Mouse (Mus musculus) midbrain, embryonic 12.5 days (tissue): Measurements from ENCODE around the gene Vpreb3. TPM values are rescaled to one million over a fixed set of nuclear protein-coding genes. Genes with fewer than 3 reads are reported as not detected.
"Not testable (repeated sequence)": the region's sequence is repeated elsewhere in the genome, so short reads cannot be mapped to it uniquely, and the experiment has no call there.

Experiments used
- ATAC-seq: fragments of 200-750 bp; cut with Nextera tagmentation; 2 replicates; pipeline ENCODE4 v1.8.0; 2017; ENCODE audit warnings: low read depth, moderate TSS enrichment, moderate library complexity; ENCODE audit not compliant: low FRiP score
- H3K27ac ChIP-seq: fragments of 300-500 bp; sonication (generic); replicated peaks from 2 replicates; pipeline ENCODE4 v1.5.1; 2016; ENCODE audit warnings: mild to moderate bottlenecking
- H3K27me3 ChIP-seq: fragments of 300-500 bp; sonication (generic); 2 replicates; pipeline ENCODE4 v1.6.1; 2016; ENCODE audit warnings: mild to moderate bottlenecking
- H3K36me3 ChIP-seq: fragments of 300-500 bp; sonication (generic); 2 replicates; pipeline ENCODE4 v1.6.1; 2016
- H3K4me1 ChIP-seq: fragments of 300-500 bp; sonication (generic); 2 replicates; pipeline ENCODE4 v1.6.1; 2016
- H3K4me2 ChIP-seq: fragments of 300-500 bp; sonication (generic); replicated peaks from 2 replicates; pipeline ENCODE4 v1.6.1; 2016; ENCODE audit warnings: mild to moderate bottlenecking, moderate library complexity
- H3K4me3 ChIP-seq: fragments of 300-500 bp; sonication (generic); 2 replicates; pipeline ENCODE4 v1.5.1; 2016; ENCODE audit warnings: mild to moderate bottlenecking
- H3K9ac ChIP-seq: fragments of 300-500 bp; sonication (generic); replicated peaks from 2 replicates; pipeline ENCODE4 v1.6.1; 2016; ENCODE audit warnings: mild to moderate bottlenecking, moderate library complexity
- H3K9me3 ChIP-seq: fragments of 300-500 bp; sonication (generic); 2 replicates; pipeline ENCODE4 v1.6.1; 2016; ENCODE audit warnings: mild to moderate bottlenecking
- WGBS: fragments of 180-500 bp; shearing (Covaris S2); methylation state at CpG from one replicate; pipeline ENCODE4 v1.1.7; 2016; 5-methylcytosine and 5-hydroxymethylcytosine counted together
- polyA plus RNA-seq: library from polyadenylated mRNA; unstranded; fragments of >200 nt; fragmentation: Nextera tagmentation; extraction: Ambion mirVana; gene quantifications from 2 replicates; pipeline ENCODE4 v1.2.1, GENCODE M21; 2016

The Vpreb3 gene
- polyA plus RNA-seq, 1 experiment from 2014 or later: 0.71 TPM

- no peak overlapping the region for H3K4me3 ChIP-seq
- H3K36me3 ChIP-seq: no peaks in the 10 kb centered on the region
- WGBS: 90% methylated on average over 15 of the region's 15 CpGs
- no peaks in the 10 kb centered on the region for H3K4me1 ChIP-seq
- no peaks in the 10 kb centered on the region for H3K9me3 ChIP-seq
- no peak overlapping the region for H3K9ac ChIP-seq
- H3K27me3 ChIP-seq: no peaks in the 10 kb centered on the region
- ATAC-seq: no peak
- H3K27ac ChIP-seq: no peak overlapping the region
- H3K4me2 ChIP-seq: no peak overlapping the region
Observed at GRCm38 (mm10) chr10:75993616-75994240, 50.9 kb downstream of the Vpreb3 start.

- H3K27me3 ChIP-seq, ATAC-seq, H3K9ac ChIP-seq, H3K36me3 ChIP-seq, H3K4me3 ChIP-seq, H3K4me2 ChIP-seq, H3K4me1 ChIP-seq, H3K27ac ChIP-seq, H3K9me3 ChIP-seq: not testable (repeated sequence)
- 84% methylated on average over 13 of the region's 13 CpGs for WGBS
Observed at GRCm38 (mm10) chr10:75994531-75995210, 51.8 kb downstream of the Vpreb3 start.

GRCm38 (mm10) chr10:75995463-75995862, 52.6 kb downstream of the Vpreb3 start:
- WGBS: 91% methylated on average over 11 of the region's 11 CpGs
- H3K9ac ChIP-seq: no peak overlapping the region
- no peak for ATAC-seq
- H3K4me3 ChIP-seq: no peak overlapping the region
- H3K9me3 ChIP-seq: no peaks in the 10 kb centered on the region
- H3K27me3 ChIP-seq: 0 out of 2 replicates have a peak, but pooled peaks cover 2% of the 10 kb centered on the region
- H3K36me3 ChIP-seq: no peaks in the 10 kb centered on the region
- H3K4me2 ChIP-seq: no peak overlapping the region
- no peaks in the 10 kb centered on the region for H3K4me1 ChIP-seq
- no peak overlapping the region for H3K27ac ChIP-seq

- H3K4me3 ChIP-seq: no peak overlapping the region
- H3K9ac ChIP-seq: no peak overlapping the region
- no peak overlapping the region for H3K4me2 ChIP-seq
- H3K36me3 ChIP-seq: no peaks in the 10 kb centered on the region
- no peak overlapping the region for H3K27ac ChIP-seq
- no peaks in the 10 kb centered on the region for H3K9me3 ChIP-seq
- peaks cover 6% of the 10 kb centered on the region; the same call in 1 of the 2 replicates for H3K4me1 ChIP-seq
- no peak for ATAC-seq
- 0 out of 2 replicates have a peak, but pooled peaks cover 3% of the 10 kb centered on the region for H3K27me3 ChIP-seq
- 66% methylated on average over 3 of the region's 3 CpGs for WGBS
Observed at GRCm38 (mm10) chr10:75996315-75996714, 53.5 kb downstream of the Vpreb3 start.

Other genes starting within 250 kb of the Vpreb3 start
- 46.3 and 49.2 TPM in 2 replicates for gene Cabin1, start 178.7 kb upstream of the Vpreb3 start, polyA plus RNA-seq
- 82.1 and 83.0 TPM in 2 replicates for gene Ddt, start 169.6 kb upstream of the Vpreb3 start, polyA plus RNA-seq
- gene Gm20441, start 162.1 kb upstream of the Vpreb3 start, polyA plus RNA-seq: not detected in 2 replicates
- 1.3 and 2.4 TPM in 2 replicates for gene Gstt3, start 161.6 kb upstream of the Vpreb3 start, polyA plus RNA-seq
- gene Gstt1, start 144.5 kb upstream of the Vpreb3 start, polyA plus RNA-seq: 5.3 and 7.0 TPM in 2 replicates
- not detected in 2 replicates for gene Gstt4, start 120.5 kb upstream of the Vpreb3 start, polyA plus RNA-seq
- gene Gstt2, start 105.6 kb upstream of the Vpreb3 start, polyA plus RNA-seq: 7.7 and 7.9 TPM in 2 replicates
- 1,213 and 1,289 TPM in 2 replicates for gene Mif, start 82.8 kb upstream of the Vpreb3 start, polyA plus RNA-seq
- gene Derl3, start 49.6 kb upstream of the Vpreb3 start, polyA plus RNA-seq: 1.8 and 2.4 TPM in 2 replicates
- 294 and 315 TPM in 2 replicates for gene Smarcb1, start 21.4 kb upstream of the Vpreb3 start, polyA plus RNA-seq
- 5.7 and 7.4 TPM in 2 replicates for gene Chchd10, start 9.9 kb upstream of the Vpreb3 start, polyA plus RNA-seq
- 32.2 and 44.0 TPM in 2 replicates for gene Mmp11, start 6.6 kb upstream of the Vpreb3 start, polyA plus RNA-seq
- gene Gm867, start 2.4 kb upstream of the Vpreb3 start, polyA plus RNA-seq: 0.46 and 0.56 TPM in 2 replicates
- not detected in 2 replicates for gene Gm5134, start 11.5 kb downstream of the Vpreb3 start, polyA plus RNA-seq
- gene Zfp280b, start 89.6 kb downstream of the Vpreb3 start, polyA plus RNA-seq: 25.2 and 28.7 TPM in 2 replicates
- not detected in 2 replicates for gene Slc5a4b, start 167.9 kb downstream of the Vpreb3 start, polyA plus RNA-seq
- not detected in 2 replicates for gene Slc5a4a, start 204.4 kb downstream of the Vpreb3 start, polyA plus RNA-seq